Mouse (Mus musculus) gastrocnemius, postnatal 10 days (tissue): ENCODE measurements at regions not wholly inside any gene's neighbourhood (a gene's known extent, or its start where the extent isn't known, plus 50 kb on each side); places are given as distances from the start of the nearest gene placed in this dataset.
A peak's percentile ranks its signal among the peaks of the same experiment; 100 is the strongest.

ENCODE experiments used
- DNase-seq: peaks from one replicate; pipeline ENCODE4 v3.0.0; 2021; ENCODE audit warnings: mixed read lengths

DNA sequence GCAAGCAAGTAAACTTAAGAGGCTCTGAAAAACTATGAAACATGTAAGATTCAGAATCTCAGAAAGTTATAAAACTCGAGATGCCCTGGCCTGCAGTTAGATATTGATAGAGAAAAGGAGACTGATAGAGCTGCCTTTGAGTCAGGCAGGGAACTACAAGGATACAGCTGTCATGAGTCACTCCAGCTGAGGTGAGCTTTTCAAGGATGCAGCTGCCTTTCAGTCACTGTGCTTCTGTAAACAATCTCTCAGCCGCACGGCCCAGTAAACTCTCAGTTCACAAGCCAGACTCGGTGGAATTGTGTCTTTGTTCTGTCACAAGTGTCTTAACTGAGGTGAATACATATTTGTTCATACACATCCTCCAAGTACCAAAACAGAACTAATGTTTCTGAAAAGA, 334.9 kb upstream of the Rsrc1 start:
- DNase-seq, result no peak

DNA sequence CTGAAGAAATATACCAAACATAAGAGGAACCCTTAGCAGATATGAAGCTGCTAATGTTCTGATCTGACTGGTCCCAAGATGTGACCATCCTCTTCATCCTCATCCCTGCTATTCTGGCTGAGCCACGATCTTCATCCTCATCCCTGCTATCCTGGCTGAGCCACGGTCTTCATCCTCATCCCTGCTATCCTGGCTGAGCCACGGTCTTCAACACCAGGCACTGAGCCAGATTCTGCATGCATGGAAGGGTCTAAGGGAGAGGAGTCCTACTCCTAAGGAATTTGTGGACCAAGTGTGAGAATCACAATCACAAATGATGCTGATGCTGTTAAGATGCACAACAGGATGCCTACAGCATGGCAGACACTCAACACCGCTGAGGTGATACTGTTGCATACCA, 331.9 kb upstream of the Rsrc1 start:
- DNase-seq, result no peak

DNA sequence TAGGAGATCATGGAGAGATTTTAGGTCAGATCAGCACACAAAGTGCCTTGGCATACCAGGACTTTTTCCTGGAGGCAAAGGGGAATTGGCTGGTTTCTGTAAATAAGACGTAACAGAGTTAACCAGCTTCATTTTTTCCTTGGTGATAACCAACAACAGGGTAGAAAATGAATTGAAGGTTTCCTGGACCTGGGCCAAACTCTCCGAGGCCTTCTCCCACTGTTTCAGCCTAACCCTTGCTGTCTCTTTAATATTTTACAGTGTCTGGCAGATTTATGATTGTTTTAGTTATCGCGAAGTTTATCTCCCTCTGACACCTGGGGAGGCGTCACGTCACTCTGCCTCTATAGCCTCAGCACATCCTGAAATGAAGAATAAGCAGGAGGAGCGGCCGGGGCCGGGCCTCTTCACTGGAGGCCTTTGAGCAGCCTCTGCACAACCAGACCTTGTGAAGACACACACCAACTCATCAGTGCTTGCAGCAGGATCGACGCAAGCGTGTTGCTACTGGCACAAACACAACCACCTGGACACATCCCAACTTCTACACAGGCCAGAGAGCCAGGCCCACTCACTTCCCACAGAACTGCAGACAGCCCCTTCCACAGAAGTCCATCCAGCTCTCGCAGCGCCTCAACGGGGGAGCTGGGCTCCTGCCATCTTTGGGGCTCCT, 331.0 kb upstream of the Rsrc1 start:
- DNase-seq, result peak; percentile 26

DNA sequence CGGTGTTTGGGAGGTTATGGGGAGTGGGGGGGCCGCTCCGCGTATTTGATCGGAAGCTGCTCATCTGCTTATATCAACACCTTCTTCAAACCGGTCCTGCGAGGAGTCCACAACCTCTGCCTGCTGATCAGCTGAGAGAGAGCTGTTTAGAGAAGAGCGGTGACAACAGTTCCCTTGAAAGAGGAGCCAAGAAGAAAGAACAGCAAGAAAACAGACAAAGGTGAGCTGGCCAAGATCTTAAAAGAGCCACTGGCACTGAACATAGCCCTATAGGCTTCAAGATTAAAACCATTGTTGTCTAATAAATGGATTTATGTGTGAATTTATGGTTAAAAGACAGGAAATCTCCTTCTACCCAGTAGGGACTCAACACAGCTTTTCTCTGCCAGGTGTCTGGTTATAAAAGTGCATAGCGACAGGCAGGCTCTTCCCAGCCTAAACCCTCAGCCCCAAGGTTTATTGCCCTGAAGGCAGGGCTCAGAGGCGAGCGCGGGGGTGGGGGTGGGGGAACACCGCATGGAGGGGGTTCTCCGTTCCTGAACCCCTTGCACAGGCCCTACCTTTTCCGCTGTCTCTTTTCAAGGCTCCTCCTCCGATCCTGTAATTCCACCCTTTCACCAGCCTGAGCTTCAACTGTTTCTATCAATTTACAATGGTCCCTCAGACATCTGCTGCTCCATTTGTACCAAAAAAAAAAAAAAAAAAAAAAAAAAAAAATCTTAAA, 330.3 kb upstream of the Rsrc1 start:
- DNase-seq, result no peak

DNA sequence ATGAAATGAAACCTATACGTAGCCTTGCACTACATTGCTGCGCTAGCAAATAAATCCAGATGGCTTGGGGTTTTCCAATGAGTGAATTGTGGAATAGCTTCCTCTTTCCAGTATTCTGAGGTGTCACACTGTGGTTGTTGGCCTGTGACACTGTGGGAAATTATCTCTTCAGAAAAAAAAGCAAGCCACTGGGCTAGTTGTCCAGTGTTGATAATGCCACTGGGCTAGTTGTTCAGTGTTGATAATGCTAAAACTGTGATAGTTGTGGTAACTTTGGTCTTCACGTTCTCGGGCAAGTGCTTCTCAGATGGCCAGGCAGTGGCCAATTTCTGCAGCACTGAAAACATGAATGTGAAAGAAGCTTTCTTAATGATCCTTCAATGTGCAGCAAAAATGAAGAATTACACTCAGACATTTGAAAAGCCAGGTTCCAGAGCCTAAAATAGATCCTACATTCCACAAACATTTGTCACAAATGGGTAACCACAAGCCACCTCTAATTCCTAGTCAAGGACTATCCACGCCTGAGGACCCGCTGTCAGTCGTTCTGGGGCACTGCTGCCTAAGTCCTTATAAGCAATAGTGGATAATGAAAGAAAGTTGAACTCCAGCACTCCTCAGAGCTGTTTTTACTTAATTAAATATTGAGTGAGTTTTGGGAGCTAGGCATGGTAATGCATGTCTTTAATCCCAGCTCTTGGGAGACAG, 328.9 kb upstream of the Rsrc1 start:
- no peak for DNase-seq

DNA sequence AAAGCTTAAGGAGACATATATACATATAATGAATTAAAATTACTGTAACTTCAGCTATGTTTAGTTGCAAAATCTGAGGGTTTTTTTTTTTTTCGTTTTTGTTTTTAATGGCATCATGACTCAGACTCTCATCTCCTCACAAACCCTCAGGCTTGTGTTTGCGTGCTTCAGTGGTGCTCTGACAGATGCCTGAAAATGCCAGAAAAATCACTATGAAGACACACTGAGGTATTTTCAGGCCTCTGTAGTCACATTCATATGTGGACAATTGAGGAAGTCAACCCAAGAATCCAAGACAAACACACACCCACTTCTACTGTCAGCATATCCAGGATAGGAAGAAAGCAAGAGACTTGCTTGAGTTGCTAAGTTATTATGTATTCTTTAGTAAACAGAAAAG, 327.2 kb upstream of the Rsrc1 start:
- DNase-seq, result no peak

DNA sequence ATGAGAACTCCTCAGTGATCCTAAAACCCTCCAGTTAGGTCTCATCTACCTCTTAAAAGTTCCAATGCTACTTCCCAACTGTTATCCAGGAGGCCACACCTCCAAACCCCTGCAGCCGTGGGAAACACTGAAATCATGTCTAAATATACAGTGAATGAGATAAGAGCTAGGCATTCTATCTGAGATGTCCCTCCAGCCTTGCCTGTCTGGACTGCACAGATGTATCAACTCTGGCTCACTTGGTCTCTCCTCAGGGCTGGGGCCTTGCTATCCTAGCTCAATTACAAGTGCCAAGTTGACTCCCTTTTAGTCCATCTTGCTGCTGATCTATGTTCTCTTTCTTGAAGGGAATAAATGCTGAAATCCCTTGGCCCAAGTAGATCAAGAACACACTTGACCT, 326.3 kb upstream of the Rsrc1 start:
- DNase-seq, result no peak

DNA sequence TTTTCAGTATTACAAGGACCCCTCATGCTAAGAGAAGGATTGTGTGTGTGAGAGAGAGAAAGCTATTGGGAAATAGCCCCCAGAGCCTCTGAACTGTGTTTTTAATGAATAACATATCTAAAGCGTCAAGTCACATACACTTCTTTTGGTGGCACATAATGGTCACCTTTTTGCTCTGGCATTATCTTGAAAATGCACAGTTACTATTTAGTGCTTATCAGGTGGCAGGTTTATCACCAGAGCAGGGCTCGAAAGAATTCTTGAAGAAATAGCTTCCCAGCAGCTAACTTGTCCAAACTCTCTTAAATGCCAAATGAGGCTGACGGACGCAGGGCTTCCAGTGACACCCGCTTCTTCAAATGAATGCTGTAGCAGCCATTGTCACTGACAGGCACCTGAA, 324.7 kb upstream of the Rsrc1 start:
- DNase-seq, result no peak

DNA sequence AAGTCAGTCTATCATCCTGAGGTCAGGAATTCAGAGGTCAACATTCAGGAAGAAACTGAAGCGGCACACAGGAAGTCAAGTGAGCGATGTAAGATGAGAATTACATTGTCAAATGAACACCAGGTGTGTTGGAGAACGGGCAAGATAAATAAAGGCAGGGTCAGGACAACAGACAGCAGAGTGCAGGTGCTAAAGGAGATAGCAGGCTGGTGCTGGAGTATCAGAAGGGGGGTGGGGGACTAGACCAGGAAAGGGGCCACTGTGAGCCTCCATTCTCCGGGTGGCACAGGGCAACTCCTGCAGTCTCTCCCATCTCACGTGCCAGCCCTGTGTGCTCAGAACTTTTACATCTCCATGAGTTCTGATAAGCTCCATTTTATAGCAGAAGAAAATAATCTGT, 320.6 kb upstream of the Rsrc1 start:
- no peak for DNase-seq

DNA sequence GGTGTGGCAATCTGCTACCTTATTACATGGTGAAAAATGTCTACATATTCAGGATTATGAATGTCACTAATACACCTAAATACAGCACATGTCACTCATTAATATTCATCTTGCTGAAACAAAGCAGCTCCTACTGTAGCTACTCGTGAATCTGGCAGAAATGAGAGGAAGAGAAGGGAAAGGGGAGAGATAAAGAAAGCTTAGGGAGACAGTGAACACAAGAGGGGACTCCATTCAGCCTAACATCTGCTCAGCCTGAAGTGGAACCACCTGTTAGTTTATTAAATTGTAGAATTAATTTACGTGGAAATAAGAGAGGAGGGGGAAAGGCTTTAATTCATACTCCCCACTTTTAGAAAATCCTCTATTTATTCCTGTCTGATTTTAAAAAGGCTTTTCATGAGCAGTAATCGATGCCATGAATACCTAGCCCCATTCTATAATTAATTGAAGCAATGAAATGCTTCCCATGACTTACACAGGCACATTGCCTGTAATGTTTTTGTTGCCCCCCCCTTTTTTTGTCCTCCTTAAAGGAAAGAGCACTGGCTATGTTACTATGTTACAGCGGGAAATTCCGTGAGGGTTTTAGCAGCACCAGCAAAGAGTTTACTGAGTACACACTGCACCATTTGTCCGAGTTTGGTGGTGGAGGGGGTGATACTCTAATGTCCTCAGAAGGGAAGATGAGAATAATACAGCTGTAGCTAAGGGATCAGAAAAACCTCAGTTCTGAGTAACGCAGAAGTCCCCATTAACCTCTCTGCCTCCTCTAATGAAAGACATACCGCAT, 319.2 kb upstream of the Rsrc1 start:
- DNase-seq, result no peak

DNA sequence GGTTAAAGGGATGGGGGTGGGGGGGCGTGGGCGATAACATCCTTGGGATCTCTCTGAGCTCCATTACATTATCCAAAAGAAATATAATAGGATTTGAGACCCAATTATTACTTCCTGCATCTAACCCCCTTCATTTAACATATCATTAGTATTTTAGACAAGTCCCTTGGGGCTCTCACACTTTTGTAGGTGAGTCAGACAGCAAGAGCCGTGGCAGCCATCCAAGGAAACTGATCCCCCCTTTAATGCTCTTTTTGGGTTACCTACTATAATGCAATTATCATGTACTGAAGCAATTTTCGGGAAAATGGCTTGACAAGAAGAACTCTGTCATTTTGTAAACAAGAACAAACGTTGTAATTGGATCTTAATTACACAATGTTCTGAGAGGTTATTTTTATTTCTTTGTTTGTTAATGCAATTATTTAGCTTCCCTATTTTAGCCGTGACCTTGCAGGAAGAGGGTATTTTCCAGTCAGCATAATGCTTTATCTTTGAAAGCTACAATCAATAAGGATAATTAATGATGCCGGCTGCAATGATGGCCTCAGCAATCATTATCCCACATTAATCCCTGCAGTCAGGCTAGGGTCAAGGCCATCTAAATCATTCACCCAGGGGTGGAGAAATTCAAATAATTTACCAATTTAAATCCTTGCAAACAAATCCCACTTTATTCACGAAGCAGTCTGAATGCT, 297.5 kb upstream of the Rsrc1 start:
- no peak for DNase-seq

DNA sequence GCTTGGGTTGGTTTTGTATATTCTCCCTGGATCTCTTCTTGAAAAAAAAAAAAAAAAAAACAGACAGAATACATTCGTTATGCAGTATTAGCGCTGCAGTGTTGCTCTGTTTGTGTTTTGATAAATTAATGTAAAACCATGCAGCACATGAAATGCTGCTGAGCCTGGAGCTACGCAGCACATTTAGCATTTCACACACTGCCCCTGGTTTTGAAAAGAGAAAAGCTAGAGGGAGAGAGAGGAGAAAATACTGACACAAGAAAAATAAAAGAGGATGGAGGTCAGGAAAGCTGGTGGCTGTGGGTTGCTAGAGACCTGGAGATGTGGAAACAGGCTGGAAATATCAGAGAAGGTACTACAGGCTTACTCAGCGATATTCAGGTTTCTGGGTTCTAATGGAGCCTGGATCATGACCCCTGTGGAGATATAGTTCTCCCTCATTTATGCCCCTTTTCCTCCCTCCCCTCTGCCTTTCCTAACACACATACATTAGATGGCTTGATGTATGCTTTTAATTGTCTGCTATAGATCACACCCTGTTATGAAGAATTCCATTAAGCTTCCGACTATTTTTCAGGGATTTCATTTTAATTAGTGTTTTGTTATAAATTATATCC, 296.8 kb upstream of the Rsrc1 start:
- DNase-seq, result no peak

DNA sequence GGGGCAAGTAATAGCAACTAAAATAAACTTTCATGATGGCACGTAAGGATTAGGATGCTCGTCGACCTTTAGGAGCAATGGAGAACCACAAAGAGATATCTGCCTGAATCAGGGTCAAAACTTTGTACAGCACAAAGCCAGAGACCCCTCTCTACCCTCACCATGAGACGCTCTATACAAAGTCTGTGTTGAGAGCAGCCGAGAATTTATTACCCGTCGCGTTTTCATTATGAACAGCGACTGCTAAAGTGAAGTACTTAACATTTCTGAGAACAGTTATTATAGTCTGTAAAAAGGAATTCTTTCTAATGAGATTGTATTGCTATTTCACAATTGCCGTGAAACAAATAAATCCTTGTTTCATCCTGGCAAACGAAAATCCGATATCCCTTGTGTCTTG, 296.1 kb upstream of the Rsrc1 start:
- no peak for DNase-seq

DNA sequence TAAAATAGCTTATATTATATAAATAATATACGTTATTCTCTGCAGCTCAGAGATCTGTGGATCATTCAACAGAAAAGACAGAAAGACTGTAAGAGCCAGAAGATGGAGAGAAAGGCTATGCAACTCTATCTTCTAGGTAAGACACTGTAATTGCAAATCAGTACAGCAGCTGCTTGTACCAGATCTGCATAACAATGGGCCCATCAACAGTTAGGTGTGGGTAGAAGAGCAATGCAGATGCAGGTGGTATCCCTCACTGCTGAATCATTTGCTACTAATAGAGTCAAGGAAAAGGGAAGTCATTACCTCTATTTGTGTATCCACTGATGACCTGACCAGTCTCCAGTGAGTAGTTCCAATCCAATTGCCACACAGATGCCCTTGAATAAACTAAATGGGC, 294.1 kb upstream of the Rsrc1 start:
- no peak for DNase-seq

DNA sequence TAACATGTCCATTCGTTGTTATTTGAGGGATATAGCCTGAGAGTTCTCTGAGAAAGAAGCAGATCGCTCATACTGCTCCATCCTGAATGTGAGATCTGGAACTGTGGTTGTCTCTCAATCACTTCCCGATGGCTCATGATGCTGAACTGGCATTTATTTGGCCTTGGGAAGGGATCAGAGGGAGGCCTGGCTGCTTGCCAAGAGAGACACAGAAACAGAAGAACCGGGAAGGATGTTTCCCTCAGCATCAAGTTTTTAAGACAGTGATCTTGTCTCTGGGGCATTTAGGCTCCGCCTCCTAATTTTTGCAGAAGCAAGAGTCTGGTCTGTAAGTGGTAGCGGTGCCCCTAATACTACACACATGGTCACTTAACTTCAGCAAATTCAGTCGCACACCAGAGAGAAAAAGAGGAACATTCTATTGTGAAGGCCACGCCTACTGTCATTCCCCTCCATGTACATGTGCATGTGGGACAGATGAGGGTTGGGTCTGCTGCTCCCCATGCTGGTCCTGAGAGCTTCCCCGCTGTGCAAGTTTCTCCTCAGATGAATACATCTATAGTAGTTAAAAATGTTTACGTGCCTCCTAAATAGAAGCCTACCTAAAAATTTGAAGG, 290.2 kb upstream of the Rsrc1 start:
- DNase-seq, result no peak

DNA sequence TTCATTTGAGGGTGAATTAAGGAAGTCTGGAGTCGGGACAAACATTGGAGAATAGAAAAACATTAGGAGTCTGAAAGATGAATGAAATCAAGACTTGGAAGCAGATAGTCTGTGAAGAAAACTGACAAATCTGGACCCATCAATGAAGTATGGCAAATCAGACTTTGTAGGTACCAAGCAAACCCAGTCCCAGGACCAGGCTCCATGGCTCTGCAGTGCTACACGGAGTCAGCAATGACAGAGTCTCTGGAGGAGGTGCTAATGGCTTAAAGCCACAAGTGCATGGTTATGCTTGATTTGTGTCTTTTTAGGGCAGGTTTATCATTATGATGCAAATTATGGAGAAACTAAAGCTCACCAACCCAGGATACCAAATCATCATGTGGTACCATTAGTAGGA, 286.1 kb upstream of the Rsrc1 start:
- DNase-seq, result no peak

DNA sequence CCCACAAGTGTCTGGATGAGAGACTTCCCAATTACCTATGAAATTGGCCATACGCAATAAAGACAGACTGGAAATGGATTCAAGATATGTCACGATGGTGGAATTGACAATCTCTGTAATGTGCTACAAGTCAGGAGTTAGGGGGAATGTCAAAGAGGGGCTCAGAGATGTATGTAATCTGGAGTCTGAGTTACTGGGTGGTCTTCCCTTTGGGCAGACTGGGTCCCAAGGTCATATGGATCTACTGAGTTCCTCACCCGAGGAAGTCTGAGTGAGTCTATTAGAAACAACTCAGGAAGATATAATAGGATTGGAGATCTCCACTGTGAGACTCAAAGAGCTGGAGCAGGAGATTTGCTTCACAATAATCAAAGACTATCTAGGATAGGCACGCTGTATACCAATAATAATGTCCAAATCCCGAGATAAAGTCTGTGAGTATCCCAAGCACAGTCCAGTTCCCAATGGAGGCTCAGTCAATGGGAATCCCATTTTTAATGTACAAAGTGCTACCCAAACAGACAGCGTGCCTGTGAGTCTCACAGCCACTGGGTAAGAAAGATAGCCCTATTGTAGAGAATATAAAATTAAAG, 285.4 kb upstream of the Rsrc1 start:
- no peak for DNase-seq

DNA sequence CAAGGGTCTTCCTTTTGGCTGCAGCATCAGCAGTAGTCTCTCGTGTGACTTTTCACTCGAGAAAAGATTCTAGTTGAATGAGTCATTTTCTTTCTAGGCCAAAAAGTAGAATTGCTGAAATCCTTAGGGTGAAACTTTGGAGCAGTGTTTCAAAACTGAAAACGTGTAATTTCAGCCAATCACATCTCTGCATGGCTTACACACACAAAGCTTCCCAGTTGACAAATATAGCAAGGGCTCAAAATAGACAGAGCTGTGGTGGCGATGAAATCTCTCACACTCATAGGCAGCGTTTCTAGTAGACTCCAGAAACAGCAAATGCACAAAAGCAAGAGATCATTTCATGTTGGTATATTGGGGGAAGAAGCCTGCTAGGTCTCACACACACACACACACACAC, 283.1 kb upstream of the Rsrc1 start:
- DNase-seq, result no peak

DNA sequence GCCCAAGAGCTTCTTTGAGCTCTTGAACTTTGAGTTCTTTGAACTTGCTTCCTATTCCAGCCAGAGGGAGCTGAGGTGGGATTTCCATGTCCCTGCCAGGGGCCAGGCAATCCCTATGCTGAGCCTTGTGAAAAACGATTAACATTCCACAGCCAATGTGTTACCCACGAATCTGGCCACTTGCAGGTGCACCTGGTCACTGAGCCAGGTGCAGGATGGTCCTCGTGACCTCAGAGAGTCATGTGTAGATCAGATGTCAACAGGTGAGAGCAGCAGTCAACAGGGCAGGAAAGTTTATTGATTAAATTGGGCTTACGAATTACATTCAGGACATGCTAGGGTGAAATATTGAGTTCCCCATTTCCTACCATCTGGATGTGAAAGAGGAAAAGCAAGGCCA, 275.4 kb upstream of the Rsrc1 start:
- no peak for DNase-seq

DNA sequence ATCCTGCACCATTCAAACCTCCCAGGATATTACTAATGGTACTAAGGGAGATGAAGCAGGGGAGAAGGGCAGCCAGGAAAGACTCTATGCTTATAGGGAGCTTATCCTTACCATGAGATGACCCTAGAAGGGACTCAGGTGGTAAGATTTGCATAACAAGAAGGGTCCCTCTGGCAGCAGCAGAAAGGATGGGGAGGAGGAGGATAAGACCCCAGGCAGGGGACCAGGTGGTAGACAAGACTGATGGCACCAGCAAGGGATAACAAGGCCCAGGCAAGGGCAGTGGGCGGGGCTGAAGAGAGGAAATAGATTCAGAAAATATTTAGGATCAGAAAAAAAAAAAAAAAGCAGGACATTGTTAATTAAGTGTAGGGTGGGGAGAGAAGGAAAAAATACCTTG, 245.7 kb upstream of the Rsrc1 start:
- DNase-seq, result no peak
